Mouse (Mus musculus) myocyte (in vitro differentiated cells): ENCODE data around the gene P4ha2. TPM values are rescaled to one million over a fixed set of nuclear protein-coding genes. Genes with fewer than 3 reads are reported as not detected.
A peak's percentile ranks its signal among the peaks of the same experiment; 100 is the strongest.

ENCODE experiments used
- H3K27me3 ChIP-seq: one replicate; pipeline ENCODE4 v1.6.1; 2011; ENCODE audit not compliant: control insufficient read depth, insufficient read depth, insufficient read length
- H3K36me3 ChIP-seq: one replicate; pipeline ENCODE4 v1.6.1; 2011; ENCODE audit not compliant: control insufficient read depth, insufficient read depth
- H3K4me2 ChIP-seq: one replicate; pipeline ENCODE4 v1.6.1; 2011; ENCODE audit warnings: low read depth, control low read depth
- H3K4me3 ChIP-seq: one replicate; pipeline ENCODE4 v1.5.1; 2011; ENCODE audit warnings: mild to moderate bottlenecking, control low read depth, moderate library complexity
- H3K79me2 ChIP-seq: one replicate; pipeline ENCODE4 v1.6.1; 2011; ENCODE audit not compliant: control insufficient read depth, insufficient read depth
- H3ac ChIP-seq: one replicate; pipeline ENCODE4 v1.6.1; 2011; ENCODE audit not compliant: control insufficient read depth, insufficient read length
- CEBPB ChIP-seq: IDR thresholded peaks from 2 replicates; pipeline ENCODE4 v1.6.1; 2011; ENCODE audit warnings: mild to moderate bottlenecking, moderate library complexity; ENCODE audit not compliant: poor library complexity, insufficient read depth, severe bottlenecking
- E2F4 ChIP-seq: IDR thresholded peaks from one replicate; pipeline ENCODE4 v1.6.1; 2011; ENCODE audit warnings: mild to moderate bottlenecking, control low read depth, moderate library complexity; ENCODE audit not compliant: insufficient read depth
- MAX ChIP-seq: IDR thresholded peaks from one replicate; pipeline ENCODE4 v1.6.1; 2011; ENCODE audit warnings: low read depth, mild to moderate bottlenecking, control low read depth
- MYOD1 ChIP-seq, 3 experiments: IDR thresholded peaks; one replicate each; pipeline ENCODE4 v1.6.1; 2011; ENCODE audit warnings: control low read depth in 2 of 3, low read depth in 2 of 3, mild to moderate bottlenecking in 2 of 3, moderate library complexity in 1 of 3; ENCODE audit not compliant: insufficient read length in 2 of 3, control insufficient read depth in 1 of 3
- MYOG ChIP-seq, 3 experiments: IDR thresholded peaks; one replicate each; pipeline ENCODE4 v1.6.1; 2011; ENCODE audit warnings: control low read depth in 2 of 3, low read depth in 2 of 3, mild to moderate bottlenecking in 2 of 3; ENCODE audit not compliant: insufficient read length in 2 of 3, control insufficient read depth in 1 of 3, insufficient read depth in 1 of 3
- POLR2A ChIP-seq: IDR thresholded peaks from one replicate; pipeline ENCODE4 v1.6.1; 2011; ENCODE audit warnings: low read depth, mild to moderate bottlenecking, control low read depth, moderate library complexity; ENCODE audit not compliant: insufficient read length
- POLR2AphosphoS2 ChIP-seq: IDR thresholded peaks from one replicate; pipeline ENCODE4 v1.6.1; 2011; ENCODE audit warnings: low read depth, control low read depth; ENCODE audit not compliant: insufficient read length
- REST ChIP-seq: IDR thresholded peaks from one replicate; pipeline ENCODE4 v1.6.1; 2011; ENCODE audit warnings: mild to moderate bottlenecking, control low read depth, moderate library complexity; ENCODE audit not compliant: insufficient read depth, insufficient read length
- SRF ChIP-seq: IDR thresholded peaks from one replicate; pipeline ENCODE4 v1.6.1; 2011; ENCODE audit warnings: low read depth; ENCODE audit not compliant: control insufficient read depth, insufficient read length
- TCF12 ChIP-seq: IDR thresholded peaks from one replicate; pipeline ENCODE4 v1.6.1; 2011; ENCODE audit warnings: mild to moderate bottlenecking, control low read depth; ENCODE audit not compliant: poor library complexity, insufficient read depth, severe bottlenecking
- TCF3 ChIP-seq: IDR thresholded peaks from one replicate; pipeline ENCODE4 v1.6.1; 2011; ENCODE audit warnings: low read depth, control low read depth; ENCODE audit not compliant: insufficient read length
- USF1 ChIP-seq: IDR thresholded peaks from one replicate; pipeline ENCODE4 v1.6.1; 2011; ENCODE audit warnings: low read depth, mild to moderate bottlenecking, control low read depth, moderate library complexity
- polyA plus RNA-seq: library from polyadenylated mRNA; unstranded; fragments of >200 nt; fragmentation: generic; extraction: Trizol; gene quantifications from one replicate; pipeline ENCODE4 v1.2.1, GENCODE M21; 2012; ENCODE audit warnings: missing spikeins

The P4ha2 gene
- polyA plus RNA-seq, 1 experiment = 89.0 TPM

DNA sequence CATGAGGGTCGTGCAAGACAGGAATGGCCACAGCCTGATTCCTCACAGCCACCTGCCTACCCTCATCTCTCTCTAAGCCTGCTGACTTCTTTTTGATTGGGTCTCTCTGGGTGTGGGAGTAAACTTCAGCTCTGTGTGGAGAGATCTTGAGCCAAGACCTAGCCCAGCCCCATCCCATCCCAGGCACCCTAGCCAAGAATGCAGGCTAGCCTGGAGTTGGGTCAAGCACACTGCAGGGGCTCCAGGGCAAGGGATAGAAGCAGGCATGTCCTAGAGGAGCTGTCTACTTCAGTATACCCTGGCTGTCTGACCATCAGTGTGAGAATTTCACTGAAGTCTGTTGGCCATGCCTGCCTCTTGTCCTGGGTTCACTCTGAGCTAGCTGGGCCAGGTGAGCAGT, 40.4 kb upstream of the P4ha2 start:
- Histone ChIP-seq H3K27me3 (no peaks in the 10 kb centered on the region), H3K79me2 (peaks cover 21% of the 10 kb centered on the region), H3ac (no peak overlapping the region), H3K4me3 (no peak overlapping the region), H3K36me3 (peaks cover 31% of the 10 kb centered on the region), H3K4me2 (peak overlapping the region; percentile 94)
- TF ChIP-seq TCF12 (no peak), POLR2A (peak; percentile 7), MYOG (IDR thresholded peaks at IDR 0.05; ENCODE audit: control insufficient read depth in 1 of 3, insufficient read depth in 1 of 3, insufficient read length in 2 of 3, low read depth in 2 of 3) (peak in 1 of 3 experiments; percentile 38), E2F4 (no peak), MAX (no peak), TCF3 (no peak), POLR2AphosphoS2 (no peak)

DNA sequence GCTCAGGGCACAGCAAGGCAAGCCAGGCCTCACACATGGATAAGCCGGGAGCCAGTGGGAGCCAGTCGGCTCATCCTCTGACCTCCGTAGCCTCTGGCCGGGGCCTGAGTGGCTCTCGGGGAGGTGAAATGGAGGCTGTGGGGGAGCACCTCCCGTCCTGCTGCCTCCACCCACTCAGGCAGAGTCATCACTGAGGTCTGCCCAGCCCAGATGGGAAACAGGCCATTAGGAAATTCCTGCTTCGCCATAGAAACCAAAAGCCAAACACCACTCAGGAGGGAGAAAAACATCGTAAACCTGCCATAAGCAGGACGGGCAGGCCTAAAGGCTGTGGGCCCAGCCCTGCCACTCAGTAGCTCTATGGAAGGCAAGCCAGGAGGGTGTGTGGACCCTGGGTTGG, 39.6 kb upstream of the P4ha2 start:
- Histone ChIP-seq H3K4me3 (no peak overlapping the region), H3K27me3 (no peaks in the 10 kb centered on the region), H3K79me2 (peaks cover 28% of the 10 kb centered on the region), H3K36me3 (peaks cover 24% of the 10 kb centered on the region), H3ac (no peak overlapping the region), H3K4me2 (peak overlapping the region; percentile 94)
- TF ChIP-seq POLR2A = peak; percentile 16
- TF ChIP-seq TCF12 = no peak

DNA sequence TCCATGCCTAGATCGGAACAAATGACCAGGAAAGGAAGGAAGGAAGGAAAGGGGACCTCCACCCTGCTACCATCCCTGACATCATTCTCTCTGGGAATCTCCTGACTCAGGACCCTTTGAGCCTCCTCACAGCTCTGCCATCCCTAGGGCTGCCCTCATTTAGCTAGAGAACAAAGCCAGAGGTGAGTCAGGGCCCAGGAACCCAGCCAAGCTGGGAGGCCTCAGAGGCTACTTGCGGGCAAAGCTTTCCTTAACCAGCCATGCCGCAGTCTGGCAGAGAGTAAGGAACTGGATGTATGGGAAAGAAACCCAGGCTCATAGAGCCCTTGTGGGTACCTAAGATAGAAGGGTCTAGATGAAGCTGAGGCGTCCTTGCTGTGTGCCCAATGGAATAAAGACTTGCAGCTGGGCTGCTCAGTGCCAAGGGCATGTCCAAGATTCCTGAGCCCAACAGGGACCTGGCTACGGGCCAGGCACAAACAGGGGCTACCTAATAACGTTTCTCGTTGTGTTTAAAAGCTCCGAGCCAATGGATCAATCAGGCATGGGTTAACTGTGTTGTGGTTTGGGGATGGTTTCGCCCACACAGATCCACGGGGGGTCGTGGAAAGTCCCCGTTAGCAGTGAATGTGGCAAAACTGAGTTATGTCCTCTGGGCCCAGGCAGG, 37.7 kb upstream of the P4ha2 start:
- peaks cover 10% of the 10 kb centered on the region for H3K36me3 ChIP-seq
- H3ac ChIP-seq = no peak overlapping the region
- peaks cover 47% of the 10 kb centered on the region for H3K79me2 ChIP-seq
- no peaks in the 10 kb centered on the region for H3K27me3 ChIP-seq
- no peak for TF ChIP-seq MYOD1 (IDR thresholded peaks at IDR 0.05; ENCODE audit: control insufficient read depth in 1 of 3, insufficient read length in 2 of 3, low read depth in 2 of 3)
- peak; percentile 79 for TF ChIP-seq SRF
- TF ChIP-seq REST = no peak
- TF ChIP-seq USF1 = no peak
- no peak for TF ChIP-seq E2F4
- peak; percentile 12 for TF ChIP-seq POLR2AphosphoS2
- TF ChIP-seq MAX = no peak
- TF ChIP-seq CEBPB = no peak
- peak overlapping the region; percentile 94 for H3K4me2 ChIP-seq
- H3K4me3 ChIP-seq = no peak overlapping the region

DNA sequence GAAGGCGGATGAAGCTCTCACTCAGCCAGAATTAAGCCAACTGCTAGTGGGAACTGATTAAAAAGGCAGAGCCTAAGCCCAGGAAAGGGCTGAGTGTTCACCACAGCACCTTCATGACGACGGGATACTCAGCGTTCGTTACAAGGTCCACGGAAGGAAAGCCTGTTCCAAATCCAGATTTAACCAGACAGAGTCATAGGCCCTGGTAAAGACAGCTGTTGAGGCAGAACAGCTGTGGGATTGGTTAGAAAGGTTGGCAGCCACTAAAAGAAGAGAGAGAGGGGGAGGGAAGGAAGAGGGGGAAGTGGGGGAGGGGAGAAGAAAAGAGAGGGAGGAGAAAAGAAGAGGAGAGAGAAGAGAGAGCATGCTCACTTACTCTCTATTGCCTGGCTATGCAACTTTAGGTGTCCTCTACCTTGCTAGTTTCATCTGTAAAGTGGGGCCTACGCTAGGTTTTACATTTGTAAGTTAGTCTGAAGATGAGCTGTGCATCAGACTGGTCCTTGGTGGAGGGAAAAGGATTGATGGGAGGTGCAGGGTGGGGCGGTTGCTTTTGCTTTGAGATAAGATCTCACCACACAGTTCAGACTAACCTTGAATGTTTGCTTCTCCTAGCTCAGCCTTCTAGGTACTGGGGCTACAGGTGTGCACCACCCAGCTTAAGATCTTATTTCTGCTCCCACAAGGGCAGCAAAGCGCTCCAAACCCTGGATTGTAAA, 37.0 kb upstream of the P4ha2 start:
- H3K4me2 ChIP-seq = peak overlapping the region; percentile 94
- H3ac ChIP-seq = no peak overlapping the region
- H3K79me2 ChIP-seq = peaks cover 48% of the 10 kb centered on the region
- peaks cover 8% of the 10 kb centered on the region for H3K36me3 ChIP-seq
- no peaks in the 10 kb centered on the region for H3K27me3 ChIP-seq
- no peak overlapping the region for H3K4me3 ChIP-seq
- no peak for TF ChIP-seq SRF
- peak; percentile 90 for TF ChIP-seq TCF12
- TF ChIP-seq E2F4 = no peak
- no peak for TF ChIP-seq REST
- no peak for TF ChIP-seq USF1
- peak; percentile 39 to 95 (median 77) for TF ChIP-seq MYOG (IDR thresholded peaks at IDR 0.05; ENCODE audit: control insufficient read depth in 1 of 3, insufficient read depth in 1 of 3, insufficient read length in 2 of 3, low read depth in 2 of 3)
- TF ChIP-seq POLR2A = peak; percentile 40
- peak; percentile 34 for TF ChIP-seq TCF3
- no peak for TF ChIP-seq POLR2AphosphoS2
- TF ChIP-seq MAX = no peak
- peak; percentile 91 to 92 (median 91) for TF ChIP-seq MYOD1 (IDR thresholded peaks at IDR 0.05; ENCODE audit: control insufficient read depth in 1 of 3, insufficient read length in 2 of 3, low read depth in 2 of 3)
- no peak for TF ChIP-seq CEBPB

DNA sequence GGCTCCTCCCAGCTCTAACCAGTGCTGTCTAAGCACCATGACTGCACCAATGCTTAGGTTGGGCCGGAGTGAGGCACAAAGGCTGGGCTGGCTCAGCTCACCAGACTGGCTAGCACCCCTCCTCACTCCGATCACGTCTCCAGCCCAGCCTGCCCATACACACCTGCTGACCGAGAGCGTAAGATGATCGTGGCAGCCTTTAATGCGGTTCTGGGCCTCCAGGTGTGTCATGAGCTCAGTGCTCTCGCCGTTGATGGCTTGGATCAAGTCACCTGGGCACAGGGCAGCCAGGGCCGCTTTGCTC, 36.5 kb upstream of the P4ha2 start:
- H3K4me3 ChIP-seq = no peak overlapping the region
- H3K4me2 ChIP-seq = peak overlapping the region; percentile 93
- peak in 1 of 3 experiments; percentile 11 for TF ChIP-seq MYOG (IDR thresholded peaks at IDR 0.05; ENCODE audit: control insufficient read depth in 1 of 3, insufficient read depth in 1 of 3, insufficient read length in 2 of 3, low read depth in 2 of 3)
- TF ChIP-seq MAX = no peak
- TF ChIP-seq MYOD1 (IDR thresholded peaks at IDR 0.05; ENCODE audit: control insufficient read depth in 1 of 3, insufficient read length in 2 of 3, low read depth in 2 of 3) = peak in 1 of 3 experiments; percentile 49
- no peak for TF ChIP-seq USF1
- no peak for TF ChIP-seq CEBPB
- peak; percentile 12 for TF ChIP-seq POLR2AphosphoS2
- no peaks in the 10 kb centered on the region for H3K27me3 ChIP-seq
- H3ac ChIP-seq = no peak overlapping the region
- peaks cover 53% of the 10 kb centered on the region for H3K79me2 ChIP-seq
- peaks cover 5% of the 10 kb centered on the region for H3K36me3 ChIP-seq
